Mouse (Mus musculus): ENCODE measurements around the gene Cnppd1. TPM values are rescaled to one million over a fixed set of nuclear protein-coding genes. Genes with fewer than 3 reads are reported as not detected.

Gene Cnppd1
- polyA plus RNA-seq, 1 experiment from 2014 or later, result 41.7 TPM

DNA sequence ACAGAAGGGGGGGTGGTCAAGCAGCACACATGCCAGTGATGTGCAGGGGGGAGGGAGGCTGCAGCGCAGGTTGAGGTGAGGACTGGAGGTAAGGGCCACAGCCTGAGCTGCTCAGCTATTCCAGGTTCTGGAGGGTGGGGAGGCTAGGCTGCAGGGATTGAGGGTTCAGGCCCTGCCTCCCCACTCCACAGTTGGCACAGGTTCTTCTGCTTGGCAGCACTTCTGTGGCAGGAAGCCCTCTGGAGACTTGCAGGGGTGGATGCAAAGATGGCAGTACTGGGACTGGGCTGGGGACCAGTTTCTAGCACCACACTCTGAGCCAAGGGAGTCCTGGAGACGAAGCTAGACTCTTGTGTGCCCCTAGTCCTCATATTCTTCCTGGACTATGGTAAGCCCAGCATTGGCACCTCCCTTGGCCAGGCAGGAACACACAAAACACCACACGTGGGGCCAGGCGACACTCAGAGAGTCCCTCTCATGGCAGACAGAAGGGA, 38.9 kb upstream of the Cnppd1 start:
- H3K4me2 ChIP-seq (ENCODE audit: low read length), result no peak overlapping the region
- DNase-seq (ENCODE audit: low spot score) (no peak), ATAC-seq (replicated peaks; ENCODE audit: low FRiP score, low TSS enrichment, low read depth) (no peak)
- peaks cover 5% of the 10 kb centered on the region; the same call in 1 of the 2 replicates for H3K4me1 ChIP-seq (replicated peaks; ENCODE audit: control insufficient read depth, insufficient read depth, low read length)
- no peak overlapping the region for H3K27ac ChIP-seq (ENCODE audit: low read depth)
- H3K9ac ChIP-seq (ENCODE audit: low read length), result no peak overlapping the region
- 84% methylated on average over 4 of the region's 4 CpGs for WGBS
- H3K36me3 ChIP-seq (ENCODE audit: control insufficient read depth, insufficient read depth, low read length), result peaks cover 47% of the 10 kb centered on the region
- H3K27me3 ChIP-seq (replicated peaks; ENCODE audit: control insufficient read depth, insufficient read depth, low read length), result no peaks in the 10 kb centered on the region
- no peak overlapping the region for H3K4me3 ChIP-seq (ENCODE audit: low read depth, low read length)
- H3K9me3 ChIP-seq (ENCODE audit: control insufficient read depth, low read length), result no peaks in the 10 kb centered on the region

DNA sequence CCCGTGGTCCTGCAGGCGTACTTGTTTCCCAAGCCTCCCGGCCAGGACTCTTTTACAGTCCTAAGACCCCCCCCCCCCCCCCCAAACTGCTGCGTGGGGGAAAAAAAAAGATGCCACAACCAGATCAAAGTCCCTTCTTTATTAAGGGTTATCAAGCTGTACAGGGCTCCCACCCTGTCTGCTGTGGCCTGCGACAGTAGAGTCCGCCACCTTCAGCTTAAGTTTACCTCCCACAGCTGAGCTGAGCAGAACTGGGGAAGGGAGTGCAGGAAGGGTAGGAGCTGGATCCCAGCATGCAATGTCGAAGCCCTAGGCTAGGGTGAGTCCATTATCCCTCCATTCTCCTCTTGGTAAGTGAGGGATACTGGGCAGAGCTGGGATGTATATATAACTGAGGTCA, 38.2 kb upstream of the Cnppd1 start:
- Histone ChIP-seq H3K9ac (ENCODE audit: low read length) (no peak overlapping the region), H3K4me1 (replicated peaks; ENCODE audit: control insufficient read depth, insufficient read depth, low read length) (peaks cover 5% of the 10 kb centered on the region; the same call in 1 of the 2 replicates), H3K36me3 (ENCODE audit: control insufficient read depth, insufficient read depth, low read length) (peaks cover 45% of the 10 kb centered on the region), H3K4me3 (ENCODE audit: low read depth, low read length) (peak overlapping the region; percentile 66; the same call in 1 of the 2 replicates), H3K4me2 (ENCODE audit: low read length) (peak overlapping the region; percentile 91), H3K27ac (ENCODE audit: low read depth) (no peak overlapping the region), H3K9me3 (ENCODE audit: control insufficient read depth, low read length) (no peaks in the 10 kb centered on the region), H3K27me3 (replicated peaks; ENCODE audit: control insufficient read depth, insufficient read depth, low read length) (no peaks in the 10 kb centered on the region)
- DNase-seq (ENCODE audit: low spot score) (no peak), ATAC-seq (replicated peaks; ENCODE audit: low FRiP score, low TSS enrichment, low read depth) (no peak)
- 27% methylated on average over 7 of the region's 7 CpGs for WGBS

DNA sequence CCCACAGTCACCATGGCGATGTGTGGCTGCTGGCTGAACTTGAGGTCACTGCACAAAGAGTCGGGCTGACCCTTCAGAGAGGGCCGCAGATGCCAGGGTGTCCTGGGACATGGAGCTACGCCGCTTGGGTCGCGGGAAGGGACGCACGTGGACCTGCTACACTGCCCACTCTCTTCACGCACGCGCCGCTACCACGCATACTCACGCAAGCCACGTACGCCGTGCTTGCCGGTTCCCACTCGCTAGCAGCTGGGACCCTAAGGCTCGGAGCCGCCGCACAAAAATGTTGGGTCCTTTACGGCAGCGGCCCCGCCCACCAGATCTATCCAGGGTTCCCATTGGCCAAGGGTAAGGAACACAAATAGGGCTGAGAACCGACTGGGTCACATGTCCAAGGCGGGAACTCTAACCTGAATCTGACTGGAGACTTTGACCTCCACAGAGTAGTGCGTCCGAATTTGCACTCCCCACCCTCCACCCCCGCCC, 37.6 kb upstream of the Cnppd1 start, which contains the start of gene Abcb6:
TSS of gene Abcb6 (minus strand) at position 288 of the 486 bp plus-strand sequence.
- peak; percentile 90 for DNase-seq (ENCODE audit: low spot score)
- peak within 1 kb of the TSS; percentile 66 for H3K4me3 ChIP-seq (ENCODE audit: low read depth, low read length)
- WGBS, result under 1% methylated on average over 31 of the region's 31 CpGs
- H3K4me1 ChIP-seq (replicated peaks; ENCODE audit: control insufficient read depth, insufficient read depth, low read length), result peaks cover 5% of the 10 kb centered on the region; the same call in 1 of the 2 replicates
- no peak within 1 kb of the TSS for H3K27ac ChIP-seq (ENCODE audit: low read depth)
- peak within 1 kb of the TSS; percentile 91 for H3K4me2 ChIP-seq (ENCODE audit: low read length)
- peaks cover 44% of the 10 kb centered on the region for H3K36me3 ChIP-seq (ENCODE audit: control insufficient read depth, insufficient read depth, low read length)
- ATAC-seq (replicated peaks; ENCODE audit: low FRiP score, low TSS enrichment, low read depth), result peak; percentile 89
- H3K9me3 ChIP-seq (ENCODE audit: control insufficient read depth, low read length), result no peaks in the 10 kb centered on the region
- H3K9ac ChIP-seq (ENCODE audit: low read length), result peak within 1 kb of the TSS; percentile 51
- H3K27me3 ChIP-seq (replicated peaks; ENCODE audit: control insufficient read depth, insufficient read depth, low read length), result no peaks in the 10 kb centered on the region

DNA sequence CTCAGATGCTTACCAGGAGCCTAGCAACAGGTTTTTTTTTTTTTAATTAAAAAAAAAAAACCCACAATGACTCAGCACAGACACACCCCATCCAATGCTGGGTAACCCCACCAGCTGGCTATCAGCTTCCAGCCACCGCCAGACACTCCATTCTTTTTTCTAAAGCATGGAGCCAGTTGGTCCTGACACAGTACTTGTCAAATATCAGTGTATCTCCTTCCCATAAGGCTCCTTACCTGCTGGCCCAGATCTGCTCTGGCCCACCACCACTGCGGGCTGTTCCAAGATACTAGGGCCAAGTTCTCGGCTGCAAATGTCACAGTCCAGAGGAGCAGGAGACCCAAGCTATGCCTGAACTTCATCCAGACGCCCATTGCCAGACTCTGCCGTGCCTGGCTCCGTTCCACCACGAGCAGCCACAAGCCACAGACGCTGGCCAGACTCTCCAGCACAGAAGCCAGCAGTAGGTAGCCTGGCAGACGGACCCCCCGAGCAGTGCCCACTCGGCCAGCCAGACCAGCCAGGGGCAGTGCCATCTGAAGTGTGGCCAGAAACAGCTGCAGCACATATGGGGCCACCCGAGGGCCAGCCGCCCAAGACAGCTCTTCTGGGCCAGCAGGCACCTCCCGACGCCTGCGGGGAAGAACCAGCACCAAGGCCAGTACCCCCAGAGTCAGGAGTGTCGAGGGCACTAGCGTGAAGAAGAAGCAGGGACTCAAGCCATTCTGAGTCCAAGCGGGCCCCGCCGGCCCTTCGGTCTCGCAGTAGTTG, 37.0 kb upstream of the Cnppd1 start:
- ATAC-seq (replicated peaks; ENCODE audit: low FRiP score, low TSS enrichment, low read depth) (peak; percentile 36), DNase-seq (ENCODE audit: low spot score) (no peak)
- Histone ChIP-seq H3K4me3 (ENCODE audit: low read depth, low read length) (peak overlapping the region; percentile 66), H3K27ac (ENCODE audit: low read depth) (no peak overlapping the region), H3K4me2 (ENCODE audit: low read length) (peak overlapping the region; percentile 91), H3K36me3 (ENCODE audit: control insufficient read depth, insufficient read depth, low read length) (peaks cover 38% of the 10 kb centered on the region), H3K27me3 (replicated peaks; ENCODE audit: control insufficient read depth, insufficient read depth, low read length) (no peaks in the 10 kb centered on the region), H3K4me1 (replicated peaks; ENCODE audit: control insufficient read depth, insufficient read depth, low read length) (peaks cover 5% of the 10 kb centered on the region; the same call in 1 of the 2 replicates), H3K9ac (ENCODE audit: low read length) (peak overlapping the region; percentile 51), H3K9me3 (ENCODE audit: control insufficient read depth, low read length) (no peaks in the 10 kb centered on the region)
- 6% methylated on average over 23 of the region's 23 CpGs for WGBS

DNA sequence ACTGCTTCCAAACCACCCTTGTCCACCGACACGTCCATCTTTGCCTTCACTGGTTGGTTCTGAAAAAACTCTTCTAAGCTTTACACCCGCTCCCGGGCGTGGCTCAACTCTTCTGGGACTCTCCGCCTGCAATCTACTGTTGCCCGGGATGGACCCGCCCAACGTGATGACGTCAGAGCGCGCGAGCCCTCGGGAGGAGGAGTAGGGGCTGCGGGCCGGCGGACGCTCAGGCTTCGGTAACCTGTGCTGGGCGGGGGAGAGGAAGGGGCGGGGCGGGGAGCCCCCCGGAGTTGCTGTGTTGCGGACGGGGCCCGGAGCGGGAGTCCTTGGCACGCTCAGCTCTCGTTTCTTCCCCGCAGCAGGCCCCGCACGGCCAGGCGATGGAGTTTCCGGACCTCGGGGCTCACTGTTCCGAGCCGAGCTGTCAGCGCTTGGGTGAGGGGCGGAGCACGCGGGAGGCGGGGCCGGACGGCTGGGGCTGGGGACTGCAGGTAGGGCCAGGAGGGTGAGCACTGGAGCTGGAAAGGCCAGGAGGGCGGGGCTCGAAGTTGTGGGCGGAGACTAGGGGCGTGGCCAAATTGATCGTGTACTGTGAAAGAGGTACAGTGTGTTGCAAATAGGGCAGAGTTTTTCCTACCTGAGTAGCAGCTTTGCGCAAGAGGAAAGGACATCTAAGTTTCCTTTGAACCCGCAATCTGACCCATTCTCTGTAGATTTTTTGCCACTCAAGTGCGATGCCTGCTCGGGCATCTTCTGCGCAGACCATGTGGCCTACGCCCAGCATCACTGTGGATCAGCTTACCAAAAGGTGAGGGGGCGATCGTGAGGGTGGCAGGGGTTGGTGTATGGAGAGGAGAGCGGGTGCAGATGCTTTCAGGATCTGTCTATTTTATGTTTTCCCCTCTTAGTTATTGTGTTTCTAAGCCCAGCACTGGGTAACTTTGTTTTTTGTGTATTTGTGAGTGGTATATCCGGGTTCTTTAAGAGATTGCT, 26.3 kb upstream of the Cnppd1 start, which contains the start of gene Zfand2b:
TSS of gene Zfand2b (plus strand) at position 175 of the 993 bp plus-strand sequence.
- Histone ChIP-seq H3K27me3 (replicated peaks; ENCODE audit: control insufficient read depth, insufficient read depth, low read length) (no peaks in the 10 kb centered on the region), H3K4me2 (ENCODE audit: low read length) (peak within 1 kb of the TSS; percentile 67), H3K9me3 (ENCODE audit: control insufficient read depth, low read length) (no peaks in the 10 kb centered on the region), H3K27ac (ENCODE audit: low read depth) (peak within 1 kb of the TSS; percentile 67), H3K9ac (ENCODE audit: low read length) (peak within 1 kb of the TSS; percentile 58), H3K4me3 (ENCODE audit: low read depth, low read length) (peak within 1 kb of the TSS; percentile 76), H3K4me1 (replicated peaks; ENCODE audit: control insufficient read depth, insufficient read depth, low read length) (peaks cover 4% of the 10 kb centered on the region; the same call in 1 of the 2 replicates), H3K36me3 (ENCODE audit: control insufficient read depth, insufficient read depth, low read length) (peaks cover 39% of the 10 kb centered on the region)
- DNase-seq (ENCODE audit: low spot score) (peak; percentile 99), ATAC-seq (replicated peaks; ENCODE audit: low FRiP score, low TSS enrichment, low read depth) (peak; percentile 99)
- WGBS, result under 1% methylated on average over 59 of the region's 59 CpGs

DNA sequence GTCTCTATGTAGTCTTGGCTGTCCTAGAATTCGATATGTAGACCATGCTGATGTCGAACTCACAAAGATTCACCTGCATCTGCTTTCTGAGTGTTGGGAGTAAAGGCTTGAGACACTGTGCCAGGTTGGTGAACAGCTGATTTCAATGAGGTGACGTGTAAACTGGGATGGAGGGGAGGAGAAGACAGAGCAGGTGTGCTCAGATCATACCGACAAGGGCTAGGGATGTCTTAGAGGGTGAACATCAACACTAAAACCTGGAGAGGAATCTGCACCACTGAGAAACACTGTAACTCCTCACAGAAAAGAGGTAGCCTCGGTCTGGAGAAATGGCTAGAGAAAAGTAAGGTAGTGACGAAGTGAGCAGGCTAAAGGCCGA, 25.6 kb upstream of the Cnppd1 start:
- DNase-seq (ENCODE audit: low spot score) (no peak), ATAC-seq (replicated peaks; ENCODE audit: low FRiP score, low TSS enrichment, low read depth) (peak; percentile 63; the same call in 1 of the 2 replicates)
- Histone ChIP-seq H3K27me3 (replicated peaks; ENCODE audit: control insufficient read depth, insufficient read depth, low read length) (no peaks in the 10 kb centered on the region), H3K9me3 (ENCODE audit: control insufficient read depth, low read length) (no peaks in the 10 kb centered on the region), H3K4me1 (replicated peaks; ENCODE audit: control insufficient read depth, insufficient read depth, low read length) (peaks cover 4% of the 10 kb centered on the region; the same call in 1 of the 2 replicates), H3K4me3 (ENCODE audit: low read depth, low read length) (peak overlapping the region; percentile 76), H3K9ac (ENCODE audit: low read length) (peak overlapping the region; percentile 58), H3K4me2 (ENCODE audit: low read length) (peak overlapping the region; percentile 67), H3K36me3 (ENCODE audit: control insufficient read depth, insufficient read depth, low read length) (peaks cover 32% of the 10 kb centered on the region), H3K27ac (ENCODE audit: low read depth) (no peak overlapping the region)
- WGBS, result 6% methylated on average over 7 of the region's 7 CpGs

DNA sequence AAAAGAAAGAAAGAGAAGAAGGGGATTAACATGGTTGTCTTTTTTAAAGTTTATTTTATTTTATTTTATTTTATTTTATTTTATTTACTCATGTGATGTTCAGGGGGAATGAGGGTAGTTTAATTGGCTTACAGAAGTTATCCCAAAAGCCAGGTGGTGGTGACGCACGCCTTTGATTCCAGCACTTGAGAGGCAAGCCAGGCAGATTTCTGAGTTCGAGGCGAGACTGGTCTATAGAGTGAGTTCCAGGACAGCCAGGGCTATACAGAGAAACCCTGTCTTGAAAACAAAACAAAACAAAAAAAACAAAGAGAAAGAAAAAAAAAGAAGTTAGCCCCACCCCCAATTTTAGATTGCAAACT, 17.7 kb upstream of the Cnppd1 start:
- Histone ChIP-seq H3K27me3 (replicated peaks; ENCODE audit: control insufficient read depth, insufficient read depth, low read length) (no peaks in the 10 kb centered on the region), H3K27ac (ENCODE audit: low read depth) (no peak overlapping the region), H3K9me3 (ENCODE audit: control insufficient read depth, low read length) (no peaks in the 10 kb centered on the region), H3K9ac (ENCODE audit: low read length) (no peak overlapping the region), H3K4me3 (ENCODE audit: low read depth, low read length) (no peak overlapping the region), H3K36me3 (ENCODE audit: control insufficient read depth, insufficient read depth, low read length) (no peaks in the 10 kb centered on the region), H3K4me1 (replicated peaks; ENCODE audit: control insufficient read depth, insufficient read depth, low read length) (no peaks in the 10 kb centered on the region), H3K4me2 (ENCODE audit: low read length) (no peak overlapping the region)
- 88% methylated on average over 4 of the region's 4 CpGs for WGBS
- DNase-seq (ENCODE audit: low spot score), result no peak
- no peak for ATAC-seq (replicated peaks; ENCODE audit: low FRiP score, low TSS enrichment, low read depth)
